Mouse (Mus musculus): Measurements from ENCODE around the gene Sptssb. TPM values are rescaled to one million over a fixed set of nuclear protein-coding genes. Genes with fewer than 3 reads are reported as not detected.

The Sptssb gene
- not detected in 2 replicates for polyA plus RNA-seq (2012; rRNA removed)

GRCm38 (mm10) chr3:69859858-69860588, at the start of gene Sptssb:
TSS of gene Sptssb (minus strand) at chr3:69859940.
- H3K27me3 ChIP-seq (ENCODE audit: control insufficient read depth, insufficient read depth, low read length): peaks cover 2% of the 10 kb centered on the region; the same call in 1 of the 2 replicates
- no peak within 1 kb of the TSS for H3K4me3 ChIP-seq (ENCODE audit: extremely low read depth, insufficient read depth, insufficient read length)
- no peaks in the 10 kb centered on the region for H3K36me3 ChIP-seq (ENCODE audit: control insufficient read depth, insufficient read depth, low read length)
- 3% methylated on average over 24 of the region's 24 CpGs for WGBS
- no peak for DNase-seq (ENCODE audit: low read depth in 1 of 2, low spot score in 2 of 2)
- no peak within 1 kb of the TSS for H3K27ac ChIP-seq (ENCODE audit: insufficient read depth, low read length)
- no peaks in the 10 kb centered on the region for H3K4me1 ChIP-seq (ENCODE audit: control insufficient read depth, insufficient read depth, insufficient read length)
- no peak for TF ChIP-seq CTCF (IDR thresholded peaks at IDR 0.05; ENCODE audit: extremely low read depth, insufficient read depth, insufficient read length, insufficient replicate concordance)
- TF ChIP-seq POLR2A (IDR thresholded peaks at IDR 0.05; ENCODE audit: low read depth, low read length): no peak

GRCm38 (mm10) chr3:69908074-69908473, 48.3 kb upstream of the Sptssb start:
- no peak for DNase-seq (ENCODE audit: low read depth in 1 of 2, low spot score in 2 of 2)
- H3K4me3 ChIP-seq (ENCODE audit: extremely low read depth, insufficient read depth, insufficient read length): no peak overlapping the region
- H3K36me3 ChIP-seq (ENCODE audit: control insufficient read depth, insufficient read depth, low read length): no peaks in the 10 kb centered on the region
- no peaks in the 10 kb centered on the region for H3K27me3 ChIP-seq (ENCODE audit: control insufficient read depth, insufficient read depth, low read length)
- 51% methylated on average over 4 of the region's 4 CpGs for WGBS
- no peaks in the 10 kb centered on the region for H3K4me1 ChIP-seq (ENCODE audit: control insufficient read depth, insufficient read depth, insufficient read length)
- TF ChIP-seq CTCF (IDR thresholded peaks at IDR 0.05; ENCODE audit: extremely low read depth, insufficient read depth, insufficient read length, insufficient replicate concordance) (no peak), POLR2A (IDR thresholded peaks at IDR 0.05; ENCODE audit: low read depth, low read length) (no peak)
- no peak overlapping the region for H3K27ac ChIP-seq (ENCODE audit: insufficient read depth, low read length)

- Histone ChIP-seq H3K27ac (ENCODE audit: insufficient read depth, low read length) (no peak overlapping the region), H3K36me3 (ENCODE audit: control insufficient read depth, insufficient read depth, low read length) (no peaks in the 10 kb centered on the region), H3K4me3 (ENCODE audit: extremely low read depth, insufficient read depth, insufficient read length) (no peak overlapping the region), H3K4me1 (ENCODE audit: control insufficient read depth, insufficient read depth, insufficient read length) (no peaks in the 10 kb centered on the region), H3K27me3 (ENCODE audit: control insufficient read depth, insufficient read depth, low read length) (no peaks in the 10 kb centered on the region)
- WGBS: 64% methylated on average over 6 of the region's 6 CpGs
- no peak for TF ChIP-seq POLR2A (IDR thresholded peaks at IDR 0.05; ENCODE audit: low read depth, low read length)
- TF ChIP-seq CTCF (IDR thresholded peaks at IDR 0.05; ENCODE audit: extremely low read depth, insufficient read depth, insufficient read length, insufficient replicate concordance): no peak
- no peak for DNase-seq (ENCODE audit: low read depth in 1 of 2, low spot score in 2 of 2)
These were observed 47.8 kb upstream of the Sptssb start for GRCm38 (mm10) chr3:69907564-69907963.

GRCm38 (mm10) chr3:69902787-69903477, 43.2 kb upstream of the Sptssb start:
- Histone ChIP-seq H3K36me3 (ENCODE audit: control insufficient read depth, insufficient read depth, low read length) (no peaks in the 10 kb centered on the region), H3K4me3 (ENCODE audit: extremely low read depth, insufficient read depth, insufficient read length) (no peak overlapping the region), H3K27me3 (ENCODE audit: control insufficient read depth, insufficient read depth, low read length) (no peaks in the 10 kb centered on the region), H3K4me1 (ENCODE audit: control insufficient read depth, insufficient read depth, insufficient read length) (no peaks in the 10 kb centered on the region), H3K27ac (ENCODE audit: insufficient read depth, low read length) (no peak overlapping the region)
- DNase-seq (ENCODE audit: low read depth in 1 of 2, low spot score in 2 of 2): no peak
- 89% methylated on average over 9 of the region's 9 CpGs for WGBS
- TF ChIP-seq CTCF (IDR thresholded peaks at IDR 0.05; ENCODE audit: extremely low read depth, insufficient read depth, insufficient read length, insufficient replicate concordance) (no peak), POLR2A (IDR thresholded peaks at IDR 0.05; ENCODE audit: low read depth, low read length) (no peak)

- Histone ChIP-seq H3K4me3 (ENCODE audit: extremely low read depth, insufficient read depth, insufficient read length) (no peak overlapping the region), H3K27me3 (ENCODE audit: control insufficient read depth, insufficient read depth, low read length) (no peaks in the 10 kb centered on the region), H3K27ac (ENCODE audit: insufficient read depth, low read length) (no peak overlapping the region), H3K4me1 (ENCODE audit: control insufficient read depth, insufficient read depth, insufficient read length) (no peaks in the 10 kb centered on the region), H3K36me3 (ENCODE audit: control insufficient read depth, insufficient read depth, low read length) (no peaks in the 10 kb centered on the region)
- DNase-seq (ENCODE audit: low read depth in 1 of 2, low spot score in 2 of 2): no peak
- 45% methylated on average over 2 of the region's 2 CpGs for WGBS
- no peak for TF ChIP-seq POLR2A (IDR thresholded peaks at IDR 0.05; ENCODE audit: low read depth, low read length)
- TF ChIP-seq CTCF (IDR thresholded peaks at IDR 0.05; ENCODE audit: extremely low read depth, insufficient read depth, insufficient read length, insufficient replicate concordance): no peak
These were observed 42.6 kb upstream of the Sptssb start for GRCm38 (mm10) chr3:69902382-69902781.

GRCm38 (mm10) chr3:69901874-69902381, 42.2 kb upstream of the Sptssb start:
- Histone ChIP-seq H3K27me3 (ENCODE audit: control insufficient read depth, insufficient read depth, low read length) (no peaks in the 10 kb centered on the region), H3K27ac (ENCODE audit: insufficient read depth, low read length) (no peak overlapping the region), H3K4me1 (ENCODE audit: control insufficient read depth, insufficient read depth, insufficient read length) (no peaks in the 10 kb centered on the region), H3K4me3 (ENCODE audit: extremely low read depth, insufficient read depth, insufficient read length) (no peak overlapping the region), H3K36me3 (ENCODE audit: control insufficient read depth, insufficient read depth, low read length) (no peaks in the 10 kb centered on the region)
- TF ChIP-seq CTCF (IDR thresholded peaks at IDR 0.05; ENCODE audit: extremely low read depth, insufficient read depth, insufficient read length, insufficient replicate concordance) (no peak), POLR2A (IDR thresholded peaks at IDR 0.05; ENCODE audit: low read depth, low read length) (no peak)
- no peak for DNase-seq (ENCODE audit: low read depth in 1 of 2, low spot score in 2 of 2)
